Mouse (Mus musculus) ovary, adult 18-20 months (tissue): ENCODE results near the gene Hk2.
"Not testable (repeated sequence)": the region's sequence is repeated elsewhere in the genome, so short reads cannot be mapped to it uniquely, and the experiment has no call there.

Experiments used
- DNase-seq: peaks from one replicate; pipeline ENCODE4 v3.0.0; 2022; ENCODE audit warnings: low spot score, mixed read lengths

Gene Hk2

DNA sequence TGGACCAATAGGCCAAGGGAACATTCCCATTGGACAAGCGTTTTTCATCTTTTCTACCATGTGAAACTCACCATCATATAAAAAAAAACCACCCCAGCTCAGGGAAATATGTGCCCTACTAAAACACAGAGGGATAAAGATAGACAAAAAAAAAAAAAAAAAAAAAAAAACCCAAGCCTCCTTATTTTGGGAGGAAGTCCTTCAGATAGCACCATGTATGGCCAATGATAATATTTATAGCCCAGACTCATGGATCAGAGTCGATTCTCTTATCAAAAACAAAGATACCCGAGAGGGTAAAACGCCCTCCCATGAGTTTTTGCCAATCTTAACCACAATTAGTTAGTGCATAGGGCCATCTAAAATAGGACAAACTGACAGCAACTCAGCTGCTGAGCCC, 84.8 kb downstream of the Hk2 start:
- DNase-seq = no peak

DNA sequence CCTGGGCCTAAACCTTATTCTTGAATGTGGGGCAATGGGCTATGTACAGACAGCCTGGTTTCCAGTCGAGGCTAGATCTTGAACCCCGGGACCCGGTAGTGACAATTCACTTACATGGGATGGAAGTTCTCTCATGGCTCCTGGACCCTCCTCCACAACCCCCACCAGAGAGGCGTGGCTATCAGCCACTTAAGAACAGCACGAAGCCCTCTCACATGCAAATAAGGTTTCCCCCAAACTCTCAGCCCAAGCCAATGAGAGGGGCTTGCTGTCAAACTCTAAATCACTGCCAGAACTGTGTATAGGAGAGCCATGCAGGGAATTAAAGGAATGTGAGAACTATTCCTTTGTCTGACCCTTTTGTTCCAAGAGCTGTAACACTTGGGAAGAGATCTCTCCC, 85.7 kb downstream of the Hk2 start:
- not testable (repeated sequence) for DNase-seq

DNA sequence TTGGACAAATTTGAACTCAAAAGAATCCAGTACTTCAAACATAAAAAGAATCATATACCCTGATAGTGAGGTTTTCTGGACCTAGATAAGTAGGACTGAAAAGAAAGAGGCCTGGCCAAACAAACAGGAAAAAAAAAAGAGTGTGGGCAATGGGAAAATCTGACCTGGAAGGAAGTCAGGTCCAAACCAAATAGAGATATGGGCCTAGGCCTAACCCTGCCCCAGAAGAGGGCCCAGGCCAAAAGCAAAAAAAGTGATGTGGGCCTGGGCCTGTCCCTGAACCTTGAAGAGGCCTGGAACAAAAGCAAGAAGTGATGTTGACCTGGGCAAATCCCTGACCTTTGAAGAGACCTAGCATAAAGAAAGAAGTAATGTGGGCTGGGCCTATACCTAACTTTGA, 90.1 kb downstream of the Hk2 start:
- DNase-seq = no peak

GRCm38 (mm10) chr6:82679286-82679685, 95.0 kb downstream of the Hk2 start:
- DNase-seq = not testable (repeated sequence)

DNA sequence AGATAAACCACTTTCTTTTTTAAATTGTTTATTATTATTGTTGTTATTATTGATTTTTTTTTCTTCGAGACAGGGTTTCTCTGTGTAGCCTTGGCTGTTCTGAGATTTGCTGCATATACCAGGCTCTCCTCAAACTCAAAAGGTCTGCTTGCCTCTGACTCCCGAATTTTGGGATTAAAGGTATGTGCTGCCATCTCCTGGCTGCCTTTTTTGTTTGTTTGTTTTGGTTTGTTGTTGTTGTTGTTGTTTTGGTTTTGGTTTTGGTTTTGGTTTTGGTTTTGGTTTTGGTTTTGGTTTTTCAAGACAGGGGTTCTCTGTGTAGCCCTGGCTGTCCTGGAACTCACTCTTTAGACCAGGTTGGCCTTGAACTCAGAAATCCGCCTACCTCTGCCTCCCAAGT, 96.6 kb downstream of the Hk2 start:
- DNase-seq = not testable (repeated sequence)
